Mouse (Mus musculus): ENCODE measurements around the gene Serpina3a.

DNA sequence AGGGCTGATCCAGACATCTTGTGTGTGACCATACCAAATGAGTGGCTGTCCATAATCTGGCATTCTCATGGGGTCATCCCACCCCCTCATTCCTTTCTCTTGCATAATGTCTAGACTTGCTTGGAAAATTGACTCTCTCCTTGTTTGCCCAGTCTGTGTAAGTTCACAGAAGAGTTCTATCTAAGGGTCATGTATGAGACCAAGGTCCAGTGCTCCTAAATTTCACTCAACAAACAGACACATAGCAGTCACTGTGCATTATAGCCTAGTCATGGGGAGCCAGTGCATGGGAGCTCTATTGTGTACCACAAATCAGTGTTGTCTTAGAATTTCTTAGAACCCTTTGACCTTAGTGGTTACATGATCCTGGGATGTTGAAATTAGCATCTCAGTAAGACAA lies 5.6 kb upstream of the Serpina3a start:
- TF ChIP-seq EP300 (IDR thresholded peaks at IDR 0.05; ENCODE audit: insufficient read depth, low read depth, low read length), result no peak
- TF ChIP-seq POLR2A (IDR thresholded peaks at IDR 0.05; ENCODE audit: insufficient read depth, low read depth, low read length), result no peak
- no peak for TF ChIP-seq CTCF (IDR thresholded peaks at IDR 0.05)

Data from heart, adult 2 months (tissue).